Mouse (Mus musculus) megakaryocyte, embryonic 14.5 days (primary cell): Measurements from ENCODE around the gene Nup133.

Source experiments
- FLI1 ChIP-seq: IDR thresholded peaks from 2 replicates; pipeline ENCODE4 v1.6.1; 2012; ENCODE audit warnings: low read length, inconsistent platforms, mixed read lengths
- GATA1 ChIP-seq: IDR thresholded peaks from 3 replicates; pipeline ENCODE4 v1.6.1; 2012; ENCODE audit warnings: mixed read lengths, low read length, inconsistent platforms, borderline replicate concordance

DNA sequence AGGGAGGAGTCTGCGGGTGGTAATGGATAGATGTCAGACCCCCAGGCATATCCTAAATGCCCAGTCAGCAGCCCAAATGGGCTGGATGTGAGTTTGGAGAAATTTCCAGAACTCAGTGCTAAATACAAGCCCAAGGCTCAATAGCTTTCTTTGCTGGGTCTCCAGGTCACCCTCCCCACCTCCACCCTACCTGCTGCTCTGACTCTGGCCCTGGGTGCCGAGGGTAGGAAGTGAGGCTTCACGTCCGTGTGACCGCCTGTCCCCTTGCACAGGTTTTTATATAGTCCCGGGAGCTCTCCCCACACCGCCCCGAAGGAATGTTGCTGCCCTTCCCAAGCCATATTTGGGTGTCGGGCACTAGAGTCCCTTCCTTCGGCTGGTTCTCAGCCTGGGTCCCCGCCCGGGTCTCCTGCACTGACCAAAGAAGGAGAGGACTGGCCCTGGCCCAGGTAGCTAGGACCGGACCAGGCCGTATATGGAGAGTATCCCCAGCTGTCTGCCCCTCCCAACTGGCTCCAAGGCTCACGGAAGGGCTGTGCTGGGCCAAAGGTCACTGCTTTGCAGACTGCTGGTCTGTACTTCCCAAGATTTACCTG, 54.5 kb downstream of the Nup133 start, which contains the start of gene Acta1:
- TF ChIP-seq GATA1: no peak
- no peak for TF ChIP-seq FLI1
